Mouse (Mus musculus): ENCODE data around the gene Fchsd2.

- TF ChIP-seq CTCF (IDR thresholded peaks at IDR 0.05; ENCODE audit: low read depth, low read length) (no peak), POLR2A (IDR thresholded peaks at IDR 0.05; ENCODE audit: extremely low read depth, insufficient read depth, low read length) (no peak)
These were observed 160.4 kb downstream of the Fchsd2 start for GRCm38 (mm10) chr7:101253071-101253470.
